Mouse (Mus musculus) spleen, postnatal 10 days (tissue): Measurements from ENCODE around the gene Sufu.

Experiments used
- DNase-seq, 2 experiments: peaks; one replicate each; pipeline ENCODE4 v3.0.0; 2021 to 2022; ENCODE audit warnings: low spot score in 2 of 2

Gene Sufu

DNA sequence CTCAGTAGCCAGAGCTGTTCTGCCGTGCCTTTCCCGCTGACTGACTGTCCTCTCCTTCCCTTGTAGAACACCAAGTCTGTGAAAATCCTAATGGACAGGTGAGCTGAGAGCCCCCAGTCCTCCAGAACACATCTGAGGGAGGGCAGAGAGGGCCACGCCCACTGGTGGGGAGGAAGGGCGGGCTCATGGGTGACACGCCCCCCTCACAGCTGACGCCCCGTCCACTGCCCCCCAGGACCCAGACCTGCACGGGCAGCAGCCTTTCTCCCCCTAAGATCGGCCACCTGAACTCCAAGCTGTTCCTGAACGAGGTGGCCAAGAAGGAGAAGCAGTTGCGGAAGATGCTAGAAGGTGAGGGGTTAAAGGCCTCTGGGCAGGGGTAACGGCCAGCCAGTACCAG lies 117.7 kb downstream of the Sufu start:
- DNase-seq = no peak

DNA sequence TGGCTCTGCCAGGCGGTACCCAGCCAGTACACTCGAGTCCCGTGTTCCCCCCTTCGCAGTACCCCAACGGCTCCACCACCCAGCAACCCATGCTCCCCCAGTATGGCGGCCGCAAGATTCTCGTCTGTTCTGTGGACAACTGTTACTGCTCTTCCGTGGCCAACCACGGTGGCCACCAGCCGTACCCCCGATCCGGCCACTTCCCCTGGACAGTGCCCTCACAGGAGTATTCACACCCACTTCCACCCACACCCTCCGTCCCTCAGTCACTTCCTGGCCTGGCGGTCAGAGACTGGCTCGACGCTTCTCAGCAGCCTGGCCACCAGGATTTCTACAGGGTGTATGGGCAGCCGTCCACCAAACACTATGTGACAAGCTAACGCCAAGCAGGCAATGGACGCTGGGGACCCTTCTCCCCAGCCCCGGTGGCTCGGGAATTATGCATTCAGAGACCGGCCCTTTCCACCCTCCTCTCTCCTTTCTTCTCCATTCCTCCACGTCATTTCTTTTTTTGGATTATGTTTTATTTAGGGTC lies 118.7 kb downstream of the Sufu start:
- DNase-seq = no peak

DNA sequence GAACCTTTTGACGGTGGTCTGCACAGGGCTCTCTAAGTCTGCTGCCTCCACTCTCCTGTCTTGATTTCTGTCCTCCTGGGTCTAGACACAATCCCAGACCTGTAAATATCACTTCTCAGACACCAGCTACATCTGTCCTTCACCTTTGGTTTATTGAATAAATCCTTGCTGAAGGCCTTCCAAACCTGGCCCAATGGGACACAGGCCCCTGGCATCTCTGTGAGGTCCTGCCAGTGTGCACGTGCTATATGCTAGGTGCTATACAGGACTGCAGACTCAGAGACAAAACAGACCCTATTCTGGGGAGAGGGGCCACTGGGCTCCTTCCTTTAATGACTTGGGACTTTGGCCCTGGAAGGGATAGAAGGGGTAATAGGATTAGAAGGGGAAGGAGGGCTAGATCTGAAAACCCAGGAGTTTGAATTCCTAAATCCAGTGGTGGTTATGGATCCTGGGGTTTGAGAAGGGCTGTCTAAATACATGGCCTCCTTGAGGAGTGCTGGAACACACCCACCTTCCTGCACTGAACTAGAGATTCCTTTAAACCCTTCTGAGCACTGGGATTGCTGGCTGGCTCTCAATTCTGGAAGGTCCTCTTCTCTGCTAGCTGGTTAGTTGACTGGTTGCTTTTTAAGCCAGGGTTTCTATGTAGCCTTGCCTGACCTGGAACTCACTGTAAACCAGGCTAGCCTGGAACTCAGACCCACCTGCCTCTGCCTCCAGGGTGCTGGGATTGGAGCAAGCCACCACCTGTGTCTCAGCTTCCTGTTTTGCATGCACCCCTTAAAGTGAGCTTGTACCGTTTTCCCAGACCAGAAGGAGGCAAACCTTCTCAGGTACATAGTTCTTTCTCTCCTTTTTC lies 120.2 kb downstream of the Sufu start:
- peak in 1 of 2 experiments; percentile 12 for DNase-seq

DNA sequence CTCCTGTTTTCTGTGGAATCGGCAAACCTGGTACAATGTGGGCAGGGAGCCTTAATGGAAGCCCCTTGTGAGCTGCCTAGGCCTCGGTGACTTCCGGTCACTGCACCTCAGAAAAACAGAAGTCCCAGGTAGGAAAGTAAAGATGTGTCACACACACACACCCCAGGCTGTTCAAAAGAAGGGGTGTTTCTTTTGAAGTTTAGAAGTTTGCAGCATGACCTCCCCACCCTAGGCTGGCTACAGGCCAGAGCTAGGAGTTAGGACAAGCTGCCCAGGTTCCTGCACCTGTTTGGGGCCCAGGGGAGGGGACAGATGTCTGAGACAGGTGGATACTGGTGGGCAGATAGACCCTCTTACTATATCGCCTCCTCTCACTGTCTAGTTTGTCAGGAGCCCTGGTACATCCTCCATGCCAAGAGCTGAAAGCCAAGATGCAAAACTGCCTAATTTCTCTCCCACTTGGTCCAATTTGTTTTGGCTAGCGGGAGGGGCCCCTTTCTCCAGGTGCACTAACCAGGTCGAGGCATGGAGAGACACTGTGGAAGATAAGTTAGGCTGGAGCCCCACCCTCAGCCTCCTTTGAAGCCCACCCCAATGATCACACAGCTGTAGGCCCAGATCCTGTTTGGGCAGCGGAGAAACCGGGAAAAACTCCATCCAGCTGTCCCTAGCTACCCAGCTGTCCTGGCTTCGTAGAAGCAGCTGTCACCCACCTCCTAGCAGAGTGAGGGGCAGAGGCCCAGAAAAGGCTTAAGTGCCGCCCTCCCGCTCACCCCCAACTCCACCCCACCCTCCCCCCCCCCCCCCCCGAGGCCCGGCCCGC lies 121.0 kb downstream of the Sufu start:
- peak in 1 of 2 experiments; percentile 16 for DNase-seq

DNA sequence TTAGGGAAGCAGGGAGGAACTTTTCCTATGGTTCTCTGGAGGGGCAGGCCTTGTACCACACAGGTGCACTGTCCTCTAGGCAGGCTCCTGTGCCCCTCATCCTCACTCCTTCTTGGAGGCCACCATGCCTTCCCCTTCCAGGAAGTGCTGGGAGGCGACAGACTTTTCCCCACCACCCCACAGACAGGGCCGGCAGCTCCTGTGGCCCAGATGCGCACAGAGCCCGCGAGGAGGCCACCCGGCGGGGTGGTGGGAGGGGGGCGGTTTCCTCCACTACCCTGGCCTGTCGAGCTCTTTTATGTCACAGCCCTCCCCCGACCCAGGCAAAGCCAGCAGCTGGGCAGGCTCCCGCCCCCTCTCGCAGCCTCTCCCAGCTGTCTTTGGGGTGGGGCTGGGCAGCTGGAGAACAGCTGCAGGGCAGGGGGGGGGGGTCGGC lies 121.7 kb downstream of the Sufu start:
- DNase-seq = peak in 1 of 2 experiments; percentile 64

DNA sequence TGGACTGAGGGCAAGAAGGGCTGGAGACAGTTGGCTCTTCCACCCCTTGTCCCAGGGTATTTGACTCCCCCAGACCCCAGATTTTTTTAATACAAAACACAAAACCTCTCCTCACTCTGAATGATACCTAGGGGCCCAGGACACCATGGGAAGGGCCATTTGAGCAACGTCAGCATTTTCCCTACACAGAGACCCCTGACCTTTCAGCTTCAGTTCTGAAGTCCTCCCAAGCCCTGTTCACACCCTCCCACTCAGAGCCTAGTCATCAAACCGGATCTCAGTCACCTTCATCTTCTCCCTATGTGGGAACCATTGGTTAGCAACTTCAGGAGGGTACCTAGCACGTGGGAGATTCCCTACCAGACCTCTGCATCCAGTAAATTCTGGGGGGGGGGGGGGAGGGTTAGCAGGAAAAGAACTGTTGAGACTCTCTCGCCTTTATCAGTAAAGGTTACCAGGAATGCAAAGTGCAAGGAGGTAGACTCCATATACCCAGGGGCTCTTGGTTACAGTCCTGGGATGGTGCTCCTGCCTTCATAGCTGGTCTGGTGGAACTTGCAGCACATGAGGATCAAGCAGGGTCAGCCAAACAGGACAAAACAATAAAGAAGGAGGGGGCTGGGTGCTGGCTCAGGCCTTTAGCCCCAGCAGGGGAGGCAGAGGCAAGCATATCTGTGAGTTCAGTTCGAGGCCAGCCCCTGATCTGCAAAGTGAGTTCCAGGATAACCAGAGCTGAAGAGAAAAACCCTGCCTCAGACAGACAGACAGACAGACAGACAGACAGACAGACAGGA lies 122.3 kb downstream of the Sufu start:
- DNase-seq = no peak

DNA sequence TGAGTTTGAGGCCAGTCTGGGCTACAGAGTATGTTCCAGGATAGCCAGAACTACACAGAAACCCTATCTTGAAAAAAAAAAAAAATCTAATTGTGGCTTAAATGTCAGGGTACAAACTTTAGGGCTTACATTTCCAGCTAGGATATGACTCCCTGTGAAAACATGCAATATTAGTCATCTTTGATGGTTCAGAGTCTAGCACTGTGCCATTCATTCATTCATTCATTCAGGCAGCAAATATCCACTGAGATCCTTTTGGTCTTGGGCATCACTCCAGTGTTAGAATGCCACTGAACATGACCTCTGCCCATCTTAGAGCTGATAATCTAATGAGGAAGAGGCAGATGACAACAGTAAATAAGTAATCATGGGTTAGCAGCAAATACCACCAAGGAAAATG lies 125.0 kb downstream of the Sufu start:
- DNase-seq = no peak

DNA sequence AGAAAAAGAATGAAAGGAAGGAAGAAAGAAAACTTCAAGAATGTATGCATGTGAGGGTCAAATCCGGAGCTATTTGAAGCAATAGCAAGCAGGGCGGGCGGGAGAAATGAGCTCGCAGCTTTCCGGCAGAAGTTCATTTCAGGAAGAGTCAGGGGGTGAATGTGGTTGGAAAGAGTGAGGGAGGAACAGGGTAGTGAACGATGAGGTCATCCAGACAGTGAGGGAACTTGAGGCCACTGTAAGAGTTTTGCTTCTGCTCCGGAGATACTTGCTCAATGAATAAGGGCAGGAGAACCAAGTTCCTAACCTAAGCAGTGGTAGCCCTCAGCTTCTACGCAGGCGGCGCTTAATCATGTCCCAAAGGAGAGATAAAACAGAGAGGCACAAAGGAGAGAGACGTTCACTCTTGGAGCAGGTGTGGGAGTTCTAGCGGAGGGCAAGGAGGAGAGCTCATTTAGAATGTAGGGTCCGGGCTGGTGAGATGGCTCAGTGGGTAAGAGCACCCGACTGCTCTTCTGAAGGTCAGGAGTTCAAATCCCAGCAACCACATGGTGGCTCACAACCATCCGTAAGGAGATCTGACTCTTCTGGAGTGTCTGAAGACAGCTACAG lies 125.8 kb downstream of the Sufu start:
- no peak for DNase-seq

DNA sequence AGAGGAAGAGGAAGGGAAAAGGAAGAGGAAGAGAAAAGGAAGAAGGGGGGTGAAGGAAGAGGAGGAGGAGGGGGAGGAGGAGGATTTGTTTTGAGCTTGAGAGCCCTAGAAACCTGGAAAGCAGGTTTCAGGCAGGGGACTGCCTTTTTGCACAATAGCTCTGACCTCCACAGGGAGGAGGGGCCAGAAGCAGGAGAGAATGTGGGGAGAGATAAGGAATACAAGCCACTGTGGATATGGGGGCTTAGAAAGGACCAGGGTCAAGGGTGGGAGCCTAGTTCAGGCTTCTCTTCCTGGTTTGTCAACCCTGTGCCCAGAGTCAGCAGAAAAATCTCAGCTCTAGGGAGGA lies 126.4 kb downstream of the Sufu start:
- DNase-seq = no peak

DNA sequence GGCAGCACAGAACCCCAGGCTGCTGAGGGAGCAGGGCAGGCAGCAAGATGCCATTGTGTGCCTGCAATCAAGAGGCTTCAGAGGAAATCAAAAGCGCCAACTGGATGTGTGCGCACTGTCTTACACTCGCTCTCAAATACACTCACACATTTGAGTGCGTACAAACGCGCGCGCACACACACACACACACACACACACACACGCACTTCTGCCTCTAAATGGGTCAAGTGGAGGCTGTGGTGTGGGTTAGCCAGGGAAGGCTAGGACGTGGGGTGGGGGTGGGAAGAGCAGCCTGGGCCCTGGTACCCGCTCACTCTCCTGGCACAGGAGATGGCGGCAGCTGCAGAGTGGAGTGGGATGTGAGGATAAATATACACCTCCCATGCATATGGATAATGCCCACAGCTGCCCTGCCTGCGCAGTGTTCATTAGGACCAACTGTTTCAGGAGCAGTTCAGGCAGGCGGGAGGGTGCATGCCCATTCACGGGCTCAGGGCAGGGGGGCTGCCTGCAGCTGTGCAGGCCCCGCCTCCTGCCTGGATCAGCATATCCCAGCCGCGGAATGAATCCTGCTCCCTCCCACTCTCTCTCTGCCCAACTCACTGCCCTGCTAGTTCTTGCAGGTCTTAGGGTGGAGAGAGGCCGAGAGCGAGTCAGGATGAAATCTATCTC lies 126.9 kb downstream of the Sufu start:
- no peak for DNase-seq

DNA sequence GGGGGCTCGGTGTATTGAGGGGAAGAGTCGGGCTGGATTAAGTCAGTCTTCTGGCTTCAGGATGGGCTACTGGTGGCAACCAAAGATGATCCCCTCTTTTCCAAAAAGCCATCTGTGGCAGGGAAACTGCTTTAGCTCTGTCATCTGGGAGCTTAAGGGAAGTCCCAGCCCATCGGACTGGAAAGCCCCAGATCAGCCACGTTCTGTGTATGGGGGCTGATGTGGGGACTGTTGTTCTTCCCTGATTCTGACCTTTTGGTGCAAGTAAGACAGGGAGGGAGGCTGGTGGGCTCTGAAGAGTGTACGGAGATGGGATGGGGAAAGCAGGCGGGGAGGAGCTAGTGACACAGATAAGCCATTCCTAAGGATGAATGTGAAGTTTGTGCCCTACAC lies 127.5 kb downstream of the Sufu start:
- no peak for DNase-seq

DNA sequence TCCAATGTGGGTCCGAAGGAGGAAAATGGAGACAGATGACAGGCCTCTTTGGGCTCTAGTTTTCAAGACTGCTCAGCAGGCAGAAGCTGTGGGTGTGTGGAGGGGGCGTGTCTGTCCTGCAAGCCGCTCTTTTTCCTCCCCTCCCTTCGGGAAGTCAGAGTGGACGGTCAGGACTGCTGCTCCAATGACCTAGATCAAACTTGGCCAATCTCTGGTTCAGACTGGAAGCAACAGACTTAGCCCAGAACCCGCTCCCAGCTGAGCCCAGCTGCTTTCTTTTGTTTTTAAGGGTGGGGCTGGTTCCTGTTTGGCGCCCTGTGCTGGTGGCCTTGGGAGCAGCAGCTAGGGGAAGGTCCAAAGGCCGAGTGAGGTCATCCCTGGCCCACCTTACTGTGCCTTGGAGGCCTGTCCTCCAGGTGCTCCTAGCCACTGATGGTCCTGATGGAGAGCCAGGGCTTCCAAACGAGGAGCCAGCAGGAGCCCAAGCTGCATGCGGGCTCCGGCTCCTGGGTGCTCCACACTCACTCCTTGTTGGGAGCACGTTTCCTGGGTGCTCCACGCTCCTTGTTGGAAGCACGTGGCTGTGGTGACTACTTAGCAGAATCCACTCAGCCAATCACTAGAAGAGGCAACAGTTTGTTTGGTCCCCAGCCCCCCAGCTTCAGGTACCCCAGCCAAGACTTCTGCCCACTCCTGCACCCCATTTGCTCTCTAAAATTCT lies 128.1 kb downstream of the Sufu start:
- DNase-seq = peak in 1 of 2 experiments; percentile 56

DNA sequence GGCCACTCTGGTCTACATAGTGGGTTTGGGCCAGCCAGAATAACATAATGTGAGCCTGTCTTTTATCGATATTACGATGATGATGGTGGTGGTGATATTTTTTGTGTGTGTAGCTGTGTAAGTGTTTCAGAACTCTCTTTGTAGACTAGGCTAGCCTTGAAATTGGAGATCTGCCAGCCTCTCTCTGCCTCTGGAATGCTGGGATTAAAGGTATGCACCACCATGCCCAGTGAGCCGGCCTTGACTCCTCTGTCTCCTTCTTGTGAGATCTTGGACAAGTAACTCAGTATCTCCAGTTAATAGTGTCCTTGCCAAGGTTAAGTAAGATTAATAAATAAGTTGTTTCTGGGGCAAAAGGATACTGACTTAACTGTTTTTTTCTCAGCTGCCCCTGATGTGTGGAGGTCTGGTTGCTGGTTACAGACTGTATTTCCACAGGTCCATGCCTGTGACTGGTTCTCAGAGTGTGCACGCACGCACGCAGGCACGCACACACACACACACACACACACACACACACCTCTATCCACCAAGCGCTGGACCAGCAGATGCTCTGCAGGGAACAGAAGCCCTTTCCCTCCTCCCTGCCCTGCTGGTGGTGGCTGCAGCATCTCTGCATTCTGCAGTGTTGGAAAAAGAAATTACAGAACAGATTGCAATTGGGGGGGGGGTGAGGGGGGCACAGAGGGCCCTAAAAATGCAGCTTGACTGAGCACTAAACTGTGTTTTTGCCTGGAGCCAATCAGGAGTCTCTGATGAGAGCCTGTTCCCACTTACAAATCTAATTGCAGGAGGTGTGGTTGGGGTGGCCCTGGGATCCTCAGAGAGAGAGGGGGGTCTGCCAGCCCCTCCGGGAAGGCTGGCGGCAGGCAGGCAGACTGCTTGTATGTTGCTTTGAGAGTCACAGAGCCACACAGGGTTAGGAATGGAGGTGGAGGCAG lies 129.3 kb downstream of the Sufu start:
- DNase-seq = no peak

DNA sequence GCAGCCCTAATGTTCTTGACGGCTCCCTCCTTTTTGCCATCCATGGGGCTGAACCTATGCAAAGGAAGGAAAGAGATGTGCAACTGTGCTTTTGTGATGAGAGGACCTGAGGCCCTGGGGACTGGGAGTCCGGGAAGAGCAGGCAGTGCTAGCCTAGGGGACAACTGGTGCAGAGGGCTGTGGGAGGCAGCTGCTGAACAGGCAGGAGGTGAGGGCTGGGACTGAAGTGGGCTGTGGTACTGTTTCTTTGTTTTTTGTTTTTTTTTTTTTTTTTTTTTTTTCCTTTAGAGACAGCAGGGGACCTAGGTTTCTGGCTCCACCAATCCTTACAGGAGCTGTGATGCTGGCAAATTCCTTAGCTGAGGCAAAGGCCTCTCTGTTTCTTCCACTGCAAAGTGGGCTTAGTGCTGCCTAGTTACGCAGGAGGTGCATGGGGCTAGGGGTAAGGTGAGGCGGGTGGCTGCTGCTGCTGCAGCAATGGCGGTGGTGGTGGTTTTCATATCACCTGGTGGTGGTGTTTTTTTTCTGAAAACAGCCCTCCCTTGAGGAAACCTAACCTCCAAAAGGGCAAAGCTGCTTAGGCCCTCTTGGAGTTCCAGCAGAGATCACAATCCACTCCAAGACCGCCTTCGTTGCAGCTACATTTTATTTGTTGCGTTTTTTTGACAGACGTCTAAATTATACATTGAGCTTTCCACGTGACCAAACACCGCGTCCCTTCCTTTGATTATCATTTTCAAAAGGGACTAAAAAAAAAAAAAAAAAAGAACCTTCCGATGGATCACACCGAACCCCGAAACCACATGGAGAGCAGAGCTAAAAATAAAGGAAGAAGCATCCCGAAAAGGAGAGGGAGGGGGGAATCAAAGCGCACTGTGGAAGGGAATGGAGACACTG lies 131.2 kb downstream of the Sufu start:
- no peak for DNase-seq

DNA sequence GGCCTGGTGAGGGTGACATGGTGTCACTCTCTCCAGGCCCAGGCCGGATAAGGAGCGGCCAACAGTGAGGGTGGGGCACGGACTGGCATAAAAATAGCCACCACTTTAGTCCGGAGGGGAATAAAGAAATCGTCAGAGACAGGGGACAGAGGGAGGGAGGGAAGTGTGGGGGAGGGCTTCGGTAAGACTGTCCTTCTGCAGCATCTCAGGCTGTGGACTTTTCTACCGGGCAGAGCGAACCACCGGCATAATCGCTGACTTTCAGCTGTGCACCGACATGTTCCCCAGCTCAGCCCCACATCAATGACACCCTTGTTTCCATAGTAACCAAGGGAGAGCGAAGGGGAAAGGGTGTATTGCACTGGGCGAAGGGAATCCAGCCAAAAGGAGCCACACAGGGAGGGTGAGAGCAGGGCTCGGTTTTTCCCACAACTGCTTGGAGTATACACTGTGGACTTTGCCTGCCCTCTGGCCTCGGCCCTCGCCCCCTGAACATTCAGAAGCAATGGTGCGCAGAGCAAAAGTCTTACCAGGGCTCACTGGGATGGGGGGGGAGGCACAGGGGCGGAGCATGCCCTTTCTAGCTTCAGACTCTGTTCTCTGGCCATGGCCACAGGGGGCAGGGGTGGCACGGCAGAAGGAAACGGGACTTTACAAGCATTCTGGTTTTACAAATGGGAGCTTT lies 132.0 kb downstream of the Sufu start:
- peak; percentile 68 to 83 for DNase-seq

DNA sequence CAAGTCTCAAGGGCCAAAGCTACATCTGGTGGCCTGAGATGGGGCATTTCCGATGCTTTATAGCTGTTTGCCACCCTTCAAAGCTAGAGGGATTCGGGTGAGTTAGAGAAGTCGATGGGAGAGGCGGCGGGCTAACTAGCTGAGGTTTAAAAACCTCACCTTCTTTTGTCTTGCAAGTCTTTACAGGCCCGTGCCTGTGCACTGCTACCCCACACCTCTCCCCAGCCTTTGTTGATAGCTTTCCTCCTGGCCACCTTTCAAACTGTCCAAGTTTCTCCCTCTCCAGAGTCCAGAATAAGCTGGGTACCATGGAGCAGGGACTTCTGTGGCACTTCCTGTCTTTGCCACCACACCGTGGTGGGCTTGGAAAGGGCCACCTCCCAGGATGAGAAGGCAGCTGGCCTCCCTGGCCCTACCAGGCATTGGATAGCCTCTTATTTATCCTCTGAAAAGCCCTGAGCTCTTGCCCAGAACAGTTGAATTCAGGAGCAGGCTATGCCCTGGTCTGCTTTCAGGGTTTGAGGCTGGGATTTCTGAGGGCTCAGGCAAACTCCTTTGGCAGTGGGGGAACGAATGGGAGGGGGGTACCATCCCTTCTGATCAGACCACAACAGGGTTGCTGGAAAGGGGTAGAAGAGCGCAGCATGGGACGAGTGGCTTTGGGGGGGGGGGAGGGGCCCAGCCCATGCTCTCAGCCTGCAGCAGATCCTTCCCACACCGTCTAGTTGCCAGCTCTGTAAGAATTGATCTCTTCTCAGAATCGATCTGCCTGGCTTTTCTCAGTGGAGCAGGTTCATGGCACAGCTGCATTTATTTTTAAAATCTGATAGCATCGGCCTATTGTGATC lies 133.1 kb downstream of the Sufu start:
- DNase-seq = no peak
